Mouse (Mus musculus) kidney, embryonic 16.5 days (tissue): ENCODE measurements at regions not wholly inside any gene's neighbourhood (a gene's known extent, or its start where the extent isn't known, plus 50 kb on each side); places are given as distances from the start of the nearest gene placed in this dataset.
"Not testable (repeated sequence)": the region's sequence is repeated elsewhere in the genome, so short reads cannot be mapped to it uniquely, and the experiment has no call there.

Experiments
- ATAC-seq: fragments of 200-750 bp; cut with Nextera tagmentation; 2 replicates; pipeline ENCODE4 v1.8.0; 2017; ENCODE audit warnings: moderate TSS enrichment; ENCODE audit not compliant: low FRiP score, low TSS enrichment
- H3K27ac ChIP-seq: fragments of 300-500 bp; sonication (generic); 2 replicates; pipeline ENCODE4 v1.5.1; 2014; ENCODE audit warnings: low read length
- H3K27me3 ChIP-seq: fragments of 300-500 bp; sonication (generic); 2 replicates; pipeline ENCODE4 v1.6.1; 2014; ENCODE audit warnings: low read length, control low read depth, mixed read lengths; ENCODE audit not compliant: insufficient read depth
- H3K36me3 ChIP-seq: fragments of 300-500 bp; sonication (generic); 2 replicates; pipeline ENCODE4 v1.6.1; 2014; ENCODE audit warnings: low read length, control low read depth, mixed read lengths; ENCODE audit not compliant: insufficient read depth
- H3K4me1 ChIP-seq: fragments of 300-500 bp; sonication (generic); 2 replicates; pipeline ENCODE4 v1.6.1; 2014; ENCODE audit warnings: low read length, control low read depth, mixed read lengths; ENCODE audit not compliant: insufficient read depth
- H3K4me2 ChIP-seq: fragments of 300-500 bp; sonication (generic); replicated peaks from 2 replicates; pipeline ENCODE4 v1.6.1; 2014; ENCODE audit warnings: low read depth, low read length
- H3K4me3 ChIP-seq: fragments of 300-500 bp; sonication (generic); 2 replicates; pipeline ENCODE4 v1.5.1; 2014; ENCODE audit warnings: mild to moderate bottlenecking, low read length
- H3K9ac ChIP-seq: fragments of 300-500 bp; sonication (generic); replicated peaks from 2 replicates; pipeline ENCODE4 v1.6.1; 2014; ENCODE audit warnings: low read length
- H3K9me3 ChIP-seq: fragments of 300-500 bp; sonication (generic); 2 replicates; pipeline ENCODE4 v1.6.1; 2016; ENCODE audit warnings: low read length, control low read depth
- WGBS: fragments of 180-500 bp; shearing (Covaris S2); extraction: QIAGEN DNeasy Blood & Tissue Kit; methylation state at CpG from one replicate; pipeline ENCODE4 v1.1.7; 2014; 5-methylcytosine and 5-hydroxymethylcytosine counted together

GRCm38 (mm10) chr17:50346451-50347192 lies 53.2 kb upstream of the Dazl start:
- Histone ChIP-seq H3K27me3 (no peaks in the 10 kb centered on the region), H3K27ac (no peak overlapping the region), H3K9ac (no peak overlapping the region), H3K4me1 (no peaks in the 10 kb centered on the region), H3K4me3 (no peak overlapping the region), H3K4me2 (no peak overlapping the region), H3K36me3 (no peaks in the 10 kb centered on the region), H3K9me3 (no peaks in the 10 kb centered on the region)
- WGBS, result 77% methylated on average over 7 of the region's 7 CpGs
- ATAC-seq, result no peak

GRCm38 (mm10) chr17:50353818-50354217 lies 60.4 kb upstream of the Dazl start:
- not testable (repeated sequence) for H3K9ac ChIP-seq, H3K4me3 ChIP-seq, H3K9me3 ChIP-seq, ATAC-seq, H3K4me2 ChIP-seq, H3K4me1 ChIP-seq, H3K27me3 ChIP-seq, H3K27ac ChIP-seq, H3K36me3 ChIP-seq
- WGBS, result 65% methylated on average over 2 of the region's 2 CpGs

- no peak for ATAC-seq
- Histone ChIP-seq H3K27me3 (no peaks in the 10 kb centered on the region), H3K9ac (no peak overlapping the region), H3K4me2 (no peak overlapping the region), H3K36me3 (no peaks in the 10 kb centered on the region), H3K4me3 (no peak overlapping the region), H3K4me1 (no peaks in the 10 kb centered on the region), H3K27ac (no peak overlapping the region), H3K9me3 (peaks cover 9% of the 10 kb centered on the region; the same call in 1 of the 2 replicates)
- 92% methylated on average over 6 of the region's 6 CpGs for WGBS
Measured at GRCm38 (mm10) chr17:50354357-50354756, 60.9 kb upstream of the Dazl start.

- no peak overlapping the region for H3K9ac ChIP-seq
- H3K27me3 ChIP-seq, result no peaks in the 10 kb centered on the region
- H3K4me2 ChIP-seq, result no peak overlapping the region
- no peaks in the 10 kb centered on the region for H3K9me3 ChIP-seq
- H3K27ac ChIP-seq, result no peak overlapping the region
- ATAC-seq, result no peak
- no peaks in the 10 kb centered on the region for H3K36me3 ChIP-seq
- H3K4me3 ChIP-seq, result no peak overlapping the region
- WGBS, result 80% methylated on average over 9 of the region's 9 CpGs
- H3K4me1 ChIP-seq, result no peaks in the 10 kb centered on the region
Measured at GRCm38 (mm10) chr17:50361657-50362233, 68.3 kb upstream of the Dazl start.

- WGBS, result 63% methylated on average over 7 of the region's 7 CpGs
- no peak for ATAC-seq
- H3K4me3 ChIP-seq, result no peak overlapping the region
- H3K4me1 ChIP-seq, result no peaks in the 10 kb centered on the region
- no peaks in the 10 kb centered on the region for H3K9me3 ChIP-seq
- H3K36me3 ChIP-seq, result no peaks in the 10 kb centered on the region
- H3K9ac ChIP-seq, result no peak overlapping the region
- H3K27ac ChIP-seq, result no peak overlapping the region
- H3K27me3 ChIP-seq, result no peaks in the 10 kb centered on the region
- no peak overlapping the region for H3K4me2 ChIP-seq
Measured at GRCm38 (mm10) chr17:50365396-50365795, 72.0 kb upstream of the Dazl start.

- Histone ChIP-seq H3K36me3 (no peaks in the 10 kb centered on the region), H3K4me2 (no peak overlapping the region), H3K4me1 (no peaks in the 10 kb centered on the region), H3K4me3 (no peak overlapping the region), H3K9ac (no peak overlapping the region), H3K9me3 (no peaks in the 10 kb centered on the region), H3K27ac (no peak overlapping the region), H3K27me3 (no peaks in the 10 kb centered on the region)
- no peak for ATAC-seq
- 74% methylated on average over 5 of the region's 5 CpGs for WGBS
Measured at GRCm38 (mm10) chr17:50366181-50366580, 72.7 kb upstream of the Dazl start.

- Histone ChIP-seq H3K27ac (no peak overlapping the region), H3K9ac (no peak overlapping the region), H3K9me3 (no peaks in the 10 kb centered on the region), H3K27me3 (no peaks in the 10 kb centered on the region), H3K4me2 (no peak overlapping the region), H3K4me3 (no peak overlapping the region), H3K36me3 (no peaks in the 10 kb centered on the region), H3K4me1 (no peaks in the 10 kb centered on the region)
- ATAC-seq, result no peak
- 74% methylated on average over 6 of the region's 6 CpGs for WGBS
Measured at GRCm38 (mm10) chr17:50369216-50369875, 75.9 kb upstream of the Dazl start.

GRCm38 (mm10) chr17:50370484-50370883 lies 77.0 kb upstream of the Dazl start:
- Histone ChIP-seq H3K4me1 (no peaks in the 10 kb centered on the region), H3K27ac (no peak overlapping the region), H3K27me3 (no peaks in the 10 kb centered on the region), H3K9me3 (no peaks in the 10 kb centered on the region), H3K36me3 (no peaks in the 10 kb centered on the region), H3K4me2 (no peak overlapping the region), H3K9ac (no peak overlapping the region), H3K4me3 (no peak overlapping the region)
- 94% methylated on average over 1 of the region's 1 CpGs for WGBS
- no peak for ATAC-seq

- ATAC-seq, result no peak
- 77% methylated on average over 5 of the region's 5 CpGs for WGBS
- no peak overlapping the region for H3K27ac ChIP-seq
Measured at GRCm38 (mm10) chr17:50373496-50374141, 80.2 kb upstream of the Dazl start.

GRCm38 (mm10) chr17:50375465-50375864 lies 82.0 kb upstream of the Dazl start:
- Histone ChIP-seq H3K4me1 (no peaks in the 10 kb centered on the region), H3K9ac (no peak overlapping the region), H3K27ac (no peak overlapping the region), H3K36me3 (no peaks in the 10 kb centered on the region), H3K4me3 (no peak overlapping the region), H3K9me3 (no peaks in the 10 kb centered on the region), H3K4me2 (no peak overlapping the region), H3K27me3 (no peaks in the 10 kb centered on the region)
- ATAC-seq, result no peak
- WGBS, result 86% methylated on average over 3 of the region's 3 CpGs

More at GRCm38 (mm10) chr17:50373496-50374141, 80.2 kb upstream of the Dazl start:
- no peaks in the 10 kb centered on the region for H3K9me3 ChIP-seq
- no peaks in the 10 kb centered on the region for H3K27me3 ChIP-seq
- H3K36me3 ChIP-seq, result no peaks in the 10 kb centered on the region
- H3K9ac ChIP-seq, result no peak overlapping the region
- no peak overlapping the region for H3K4me3 ChIP-seq
- H3K4me1 ChIP-seq, result no peaks in the 10 kb centered on the region
- no peak overlapping the region for H3K4me2 ChIP-seq
